Mouse (Mus musculus) bone marrow macrophage, adult 2 months (primary cell): ENCODE results near the gene Deaf1. TPM values are rescaled to one million over a fixed set of nuclear protein-coding genes. Genes with fewer than 3 reads are reported as not detected.
A peak's percentile ranks its signal among the peaks of the same experiment; 100 is the strongest.

ENCODE experiments used
- H3K27ac ChIP-seq: 2 replicates; pipeline ENCODE4 v1.5.1; 2012; ENCODE audit warnings: low read depth, low read length; ENCODE audit not compliant: insufficient read depth
- H3K4me1 ChIP-seq: 2 replicates; pipeline ENCODE4 v1.6.1; 2012; ENCODE audit warnings: low read length; ENCODE audit not compliant: control insufficient read depth, insufficient read depth
- H3K4me3 ChIP-seq: 2 replicates; pipeline ENCODE4 v1.5.1; 2012; ENCODE audit warnings: mild to moderate bottlenecking, low read length, moderate library complexity; ENCODE audit not compliant: insufficient read depth
- CTCF ChIP-seq: IDR thresholded peaks from 2 replicates; pipeline ENCODE4 v1.5.1; 2012; ENCODE audit warnings: low read depth, mild to moderate bottlenecking, low read length, moderate library complexity
- POLR2A ChIP-seq: IDR thresholded peaks from 2 replicates; pipeline ENCODE4 v1.6.1; 2012; ENCODE audit warnings: mild to moderate bottlenecking, low read depth, low read length, borderline replicate concordance
- polyA plus RNA-seq: library from polyadenylated mRNA; stranded (reverse); fragments of >200 nt; gene quantifications from 2 replicates; pipeline ENCODE4 v1.2.4, GENCODE M21; 2012; ENCODE audit not compliant: missing spikeins, insufficient read depth, insufficient read length

Deaf1 gene
- 27.3 and 37.4 TPM in 2 replicates for polyA plus RNA-seq

GRCm38 (mm10) chr7:141327469-141328372 is at the start of gene Deaf1, which contains the start of gene Tmem80:
Gene Deaf1 (minus strand): TSS chr7:141327690.
Gene Tmem80 (plus strand): TSS chr7:141327739.
- peak; percentile 78; the same call in 1 of the 2 replicates for TF ChIP-seq POLR2A
- no peak for TF ChIP-seq CTCF
- Histone ChIP-seq H3K4me1 (peaks cover 17% of the 10 kb centered on the region), H3K27ac (peak within 1 kb of the TSS; percentile 91), H3K4me3 (peak within 1 kb of the TSS; percentile 85)

GRCm38 (mm10) chr7:141374399-141374798 is 46.9 kb upstream of the Deaf1 start:
- Histone ChIP-seq H3K4me1 (peaks cover 40% of the 10 kb centered on the region), H3K4me3 (no peak overlapping the region), H3K27ac (no peak overlapping the region)
- no peak for TF ChIP-seq POLR2A
- TF ChIP-seq CTCF, result no peak

GRCm38 (mm10) chr7:141373611-141374010 is 46.1 kb upstream of the Deaf1 start:
- Histone ChIP-seq H3K4me3 (no peak overlapping the region), H3K27ac (no peak overlapping the region; the same call in 1 of the 2 replicates), H3K4me1 (peaks cover 45% of the 10 kb centered on the region)
- no peak for TF ChIP-seq CTCF
- TF ChIP-seq POLR2A, result no peak

- peak overlapping the region; percentile 79 for H3K27ac ChIP-seq
- H3K4me1 ChIP-seq, result peaks cover 49% of the 10 kb centered on the region
- H3K4me3 ChIP-seq, result no peak overlapping the region
- no peak for TF ChIP-seq CTCF
- no peak for TF ChIP-seq POLR2A
These were observed 44.6 kb upstream of the Deaf1 start for GRCm38 (mm10) chr7:141371942-141372595.

- no peak for TF ChIP-seq POLR2A
- no peak for TF ChIP-seq CTCF
- Histone ChIP-seq H3K4me1 (peaks cover 49% of the 10 kb centered on the region), H3K4me3 (no peak overlapping the region), H3K27ac (peak overlapping the region; percentile 79; the same call in 1 of the 2 replicates)
These were observed 42.4 kb upstream of the Deaf1 start for GRCm38 (mm10) chr7:141369918-141370317.

GRCm38 (mm10) chr7:141367358-141367757 is 39.9 kb upstream of the Deaf1 start:
- Histone ChIP-seq H3K4me3 (no peak overlapping the region), H3K27ac (no peak overlapping the region), H3K4me1 (peaks cover 36% of the 10 kb centered on the region)
- TF ChIP-seq POLR2A, result no peak
- TF ChIP-seq CTCF, result no peak

GRCm38 (mm10) chr7:141365049-141365445 is 37.6 kb upstream of the Deaf1 start:
- Histone ChIP-seq H3K27ac (no peak overlapping the region), H3K4me3 (no peak overlapping the region), H3K4me1 (peaks cover 18% of the 10 kb centered on the region)
- TF ChIP-seq POLR2A (no peak), CTCF (no peak)

- Histone ChIP-seq H3K4me3 (no peak overlapping the region), H3K4me1 (peaks cover 13% of the 10 kb centered on the region), H3K27ac (no peak overlapping the region)
- no peak for TF ChIP-seq CTCF
- no peak for TF ChIP-seq POLR2A
These were observed 37.0 kb upstream of the Deaf1 start for GRCm38 (mm10) chr7:141364349-141365048.

- Histone ChIP-seq H3K27ac (no peak overlapping the region), H3K4me1 (peaks cover 6% of the 10 kb centered on the region), H3K4me3 (no peak overlapping the region)
- no peak for TF ChIP-seq CTCF
- no peak for TF ChIP-seq POLR2A
These were observed 36.2 kb upstream of the Deaf1 start for GRCm38 (mm10) chr7:141363752-141364125.
